Mouse (Mus musculus): ENCODE data around the gene Anxa4. TPM values are rescaled to one million over a fixed set of nuclear protein-coding genes. Genes with fewer than 3 reads are reported as not detected.

Gene Anxa4
- polyA plus RNA-seq, 1 experiment from 2014 or later = 6.1 TPM

DNA sequence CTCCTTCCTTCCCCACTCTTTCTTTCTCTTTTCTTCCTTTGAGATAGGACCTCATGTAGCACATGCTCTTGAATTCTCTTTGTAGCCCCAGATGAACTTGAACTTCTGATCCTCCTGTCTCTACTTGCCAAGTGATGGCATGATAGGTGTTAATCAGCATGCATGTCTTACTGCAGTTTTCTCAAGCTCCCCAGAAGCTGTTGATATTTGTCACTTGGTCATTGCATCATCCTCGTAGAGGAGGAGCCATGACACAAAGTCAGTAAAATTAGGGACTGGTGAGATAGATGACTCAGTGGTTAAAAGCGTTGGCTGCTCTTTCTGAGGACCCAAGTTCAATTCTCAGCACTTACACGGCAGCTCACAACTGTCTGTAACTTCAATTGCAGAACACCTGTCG lies 19.5 kb upstream of the Anxa4 start:
- no peak for ATAC-seq
- H3K27ac ChIP-seq (ENCODE audit: low read length) = no peak overlapping the region
- 64% methylated on average over 4 of the region's 4 CpGs for WGBS
- H3K9me3 ChIP-seq (ENCODE audit: control insufficient read depth, low read length) = no peaks in the 10 kb centered on the region
- H3K4me3 ChIP-seq (replicated peaks; ENCODE audit: low read length) = no peak overlapping the region
- no peak overlapping the region for H3K4me2 ChIP-seq (ENCODE audit: low read length)
- no peaks in the 10 kb centered on the region for H3K27me3 ChIP-seq (replicated peaks; ENCODE audit: control insufficient read depth, insufficient read depth, low read length)
- peaks cover 11% of the 10 kb centered on the region for H3K4me1 ChIP-seq (replicated peaks; ENCODE audit: control insufficient read depth, insufficient read depth, low read length)
- no peaks in the 10 kb centered on the region for H3K36me3 ChIP-seq (ENCODE audit: control insufficient read depth, insufficient read depth)
- H3K9ac ChIP-seq (replicated peaks; ENCODE audit: low read depth, low read length) = no peak overlapping the region

DNA sequence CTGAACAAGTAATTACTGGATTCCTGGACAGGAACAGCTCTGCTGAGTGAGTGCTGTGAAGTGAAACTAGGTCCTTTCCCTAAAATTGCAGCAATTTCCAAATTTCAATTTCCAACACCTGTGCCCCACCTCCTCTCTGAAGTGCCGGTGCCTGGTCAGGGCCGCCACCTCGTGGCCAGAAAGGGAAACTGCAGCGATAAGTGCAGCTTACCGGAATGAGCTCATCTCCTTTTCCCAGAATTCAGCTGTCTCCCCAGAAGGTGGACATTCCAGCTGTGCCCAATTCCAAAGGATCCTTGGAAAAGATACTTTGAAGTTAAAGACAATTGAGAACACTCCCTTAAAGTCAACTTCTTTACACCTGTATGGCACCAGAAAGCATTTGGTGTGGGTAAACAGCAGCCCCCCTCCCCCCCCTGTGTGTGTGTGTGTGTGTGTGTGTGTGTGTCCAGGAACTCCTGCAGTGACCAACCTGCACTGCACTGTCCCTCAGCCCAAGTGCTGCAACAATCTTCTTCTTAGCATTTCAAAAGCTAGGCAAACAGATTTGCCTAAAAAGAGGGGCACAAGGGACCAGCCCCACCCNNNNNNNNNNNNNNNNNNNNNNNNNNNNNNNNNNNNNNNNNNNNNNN lies 13.2 kb upstream of the Anxa4 start:
- peaks cover 7% of the 10 kb centered on the region for H3K4me1 ChIP-seq (replicated peaks; ENCODE audit: control insufficient read depth, insufficient read depth, low read length)
- no peak overlapping the region for H3K9ac ChIP-seq (replicated peaks; ENCODE audit: low read depth, low read length)
- WGBS = 3% methylated on average over 5 of the region's 5 CpGs
- ATAC-seq = no peak
- no peaks in the 10 kb centered on the region for H3K9me3 ChIP-seq (ENCODE audit: control insufficient read depth, low read length)
- H3K4me3 ChIP-seq (replicated peaks; ENCODE audit: low read length) = no peak overlapping the region
- H3K36me3 ChIP-seq (ENCODE audit: control insufficient read depth, insufficient read depth) = no peaks in the 10 kb centered on the region
- H3K27me3 ChIP-seq (replicated peaks; ENCODE audit: control insufficient read depth, insufficient read depth, low read length) = no peaks in the 10 kb centered on the region
- no peak overlapping the region for H3K27ac ChIP-seq (ENCODE audit: low read length)
- H3K4me2 ChIP-seq (ENCODE audit: low read length) = no peak overlapping the region

DNA sequence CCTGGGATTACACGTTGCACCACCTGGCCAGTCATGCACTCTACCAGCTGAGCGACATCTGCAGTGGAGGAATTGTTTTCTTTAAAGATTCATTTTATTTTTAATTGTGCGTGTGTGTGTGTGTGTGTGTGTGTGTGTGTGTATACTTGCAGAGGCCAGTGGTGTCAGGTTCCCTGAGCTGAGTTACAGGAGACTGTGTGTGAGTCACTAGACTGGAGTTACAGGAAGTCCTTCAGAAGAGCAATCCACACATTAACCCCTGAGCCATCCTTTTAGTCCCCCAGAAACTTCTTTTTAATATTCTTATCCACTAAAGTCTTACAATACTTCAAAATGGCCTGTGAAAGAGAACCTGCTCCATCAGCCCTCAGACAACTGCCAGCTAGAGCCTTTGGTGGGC lies 11.3 kb upstream of the Anxa4 start:
- Histone ChIP-seq H3K36me3 (ENCODE audit: control insufficient read depth, insufficient read depth) (no peaks in the 10 kb centered on the region), H3K4me1 (replicated peaks; ENCODE audit: control insufficient read depth, insufficient read depth, low read length) (peaks cover 3% of the 10 kb centered on the region), H3K4me3 (replicated peaks; ENCODE audit: low read length) (no peak overlapping the region), H3K9ac (replicated peaks; ENCODE audit: low read depth, low read length) (no peak overlapping the region), H3K9me3 (ENCODE audit: control insufficient read depth, low read length) (no peaks in the 10 kb centered on the region), H3K27me3 (replicated peaks; ENCODE audit: control insufficient read depth, insufficient read depth, low read length) (no peaks in the 10 kb centered on the region), H3K4me2 (ENCODE audit: low read length) (no peak overlapping the region), H3K27ac (ENCODE audit: low read length) (no peak overlapping the region)
- no peak for ATAC-seq
- 81% methylated on average over 3 of the region's 3 CpGs for WGBS

DNA sequence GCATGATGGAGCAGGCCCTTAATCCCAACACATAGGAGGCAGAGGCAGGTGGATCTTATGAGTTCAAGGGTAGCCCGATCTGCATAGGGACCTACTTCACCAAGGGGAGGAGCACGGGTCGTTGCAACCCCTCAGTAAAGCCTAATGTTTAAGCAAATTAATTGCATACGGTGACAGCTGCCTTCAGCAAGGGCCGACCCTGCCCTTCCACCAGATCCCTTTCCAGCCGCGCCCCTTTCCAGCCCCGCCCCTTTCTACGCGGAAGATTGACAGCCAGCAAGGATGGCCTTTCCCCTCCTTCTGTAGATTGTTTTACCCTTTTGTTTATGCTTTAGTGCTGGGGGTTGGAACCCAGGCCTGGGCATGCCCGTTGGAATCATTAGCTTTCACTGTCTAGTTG lies 8.0 kb upstream of the Anxa4 start:
- Histone ChIP-seq H3K27ac (ENCODE audit: low read length) (no peak overlapping the region), H3K4me2 (ENCODE audit: low read length) (no peak overlapping the region), H3K9ac (replicated peaks; ENCODE audit: low read depth, low read length) (no peak overlapping the region), H3K4me1 (replicated peaks; ENCODE audit: control insufficient read depth, insufficient read depth, low read length) (no peaks in the 10 kb centered on the region), H3K36me3 (ENCODE audit: control insufficient read depth, insufficient read depth) (no peaks in the 10 kb centered on the region), H3K4me3 (replicated peaks; ENCODE audit: low read length) (no peak overlapping the region), H3K9me3 (ENCODE audit: control insufficient read depth, low read length) (no peaks in the 10 kb centered on the region), H3K27me3 (replicated peaks; ENCODE audit: control insufficient read depth, insufficient read depth, low read length) (no peaks in the 10 kb centered on the region)
- WGBS = 49% methylated on average over 11 of the region's 11 CpGs
- no peak for ATAC-seq

DNA sequence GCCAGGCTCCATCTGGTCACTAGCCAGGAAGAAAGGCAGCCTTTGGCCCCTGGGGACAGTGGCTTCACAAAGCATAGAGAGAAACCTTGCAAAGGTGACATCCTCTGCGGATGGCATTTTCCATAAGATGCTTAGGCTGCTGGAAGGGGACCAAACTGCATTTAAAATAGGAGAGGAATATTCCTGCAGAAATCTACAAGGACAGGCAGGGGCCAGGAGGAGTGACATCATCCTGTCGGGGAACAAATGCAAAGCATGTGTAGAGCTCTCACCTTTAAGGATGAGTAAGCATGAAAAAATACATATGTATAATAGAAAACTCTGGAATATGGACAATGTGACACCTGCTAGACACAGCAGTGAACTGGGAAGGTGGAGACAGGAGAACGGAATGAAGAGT lies 7.1 kb upstream of the Anxa4 start:
- H3K36me3 ChIP-seq (ENCODE audit: control insufficient read depth, insufficient read depth) = no peaks in the 10 kb centered on the region
- H3K4me1 ChIP-seq (replicated peaks; ENCODE audit: control insufficient read depth, insufficient read depth, low read length) = no peaks in the 10 kb centered on the region
- no peak overlapping the region for H3K4me3 ChIP-seq (replicated peaks; ENCODE audit: low read length)
- 85% methylated on average over 3 of the region's 3 CpGs for WGBS
- no peaks in the 10 kb centered on the region for H3K9me3 ChIP-seq (ENCODE audit: control insufficient read depth, low read length)
- H3K27me3 ChIP-seq (replicated peaks; ENCODE audit: control insufficient read depth, insufficient read depth, low read length) = no peaks in the 10 kb centered on the region
- H3K27ac ChIP-seq (ENCODE audit: low read length) = no peak overlapping the region
- H3K4me2 ChIP-seq (ENCODE audit: low read length) = no peak overlapping the region
- no peak overlapping the region for H3K9ac ChIP-seq (replicated peaks; ENCODE audit: low read depth, low read length)
- no peak for ATAC-seq

DNA sequence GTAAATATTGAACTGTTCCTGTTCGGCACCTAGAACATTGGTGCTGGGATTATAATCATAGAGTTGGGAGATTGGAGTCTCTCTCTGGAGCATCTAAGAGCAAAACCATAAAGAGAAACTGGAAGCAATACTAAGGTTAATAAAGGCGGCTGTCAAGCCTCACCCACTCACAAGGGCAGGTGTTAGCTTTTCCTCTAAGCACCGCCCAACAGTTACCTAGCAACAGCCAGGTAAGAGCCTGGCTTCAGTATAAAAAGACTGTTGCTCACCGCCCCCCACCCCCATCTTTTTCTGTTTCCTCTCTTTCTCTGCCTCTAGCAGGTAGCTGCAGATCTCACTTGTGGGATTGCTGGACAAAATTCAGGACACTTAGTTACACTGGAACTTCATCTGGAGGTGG lies 4.1 kb upstream of the Anxa4 start:
- 61% methylated on average over 4 of the region's 4 CpGs for WGBS
- Histone ChIP-seq H3K4me1 (replicated peaks; ENCODE audit: control insufficient read depth, insufficient read depth, low read length) (peaks cover 12% of the 10 kb centered on the region), H3K27me3 (replicated peaks; ENCODE audit: control insufficient read depth, insufficient read depth, low read length) (peaks cover 8% of the 10 kb centered on the region; the same call in 1 of the 2 replicates), H3K36me3 (ENCODE audit: control insufficient read depth, insufficient read depth) (no peaks in the 10 kb centered on the region), H3K27ac (ENCODE audit: low read length) (no peak overlapping the region), H3K4me3 (replicated peaks; ENCODE audit: low read length) (no peak overlapping the region), H3K4me2 (ENCODE audit: low read length) (no peak overlapping the region), H3K9me3 (ENCODE audit: control insufficient read depth, low read length) (no peaks in the 10 kb centered on the region), H3K9ac (replicated peaks; ENCODE audit: low read depth, low read length) (no peak overlapping the region)
- no peak for ATAC-seq

DNA sequence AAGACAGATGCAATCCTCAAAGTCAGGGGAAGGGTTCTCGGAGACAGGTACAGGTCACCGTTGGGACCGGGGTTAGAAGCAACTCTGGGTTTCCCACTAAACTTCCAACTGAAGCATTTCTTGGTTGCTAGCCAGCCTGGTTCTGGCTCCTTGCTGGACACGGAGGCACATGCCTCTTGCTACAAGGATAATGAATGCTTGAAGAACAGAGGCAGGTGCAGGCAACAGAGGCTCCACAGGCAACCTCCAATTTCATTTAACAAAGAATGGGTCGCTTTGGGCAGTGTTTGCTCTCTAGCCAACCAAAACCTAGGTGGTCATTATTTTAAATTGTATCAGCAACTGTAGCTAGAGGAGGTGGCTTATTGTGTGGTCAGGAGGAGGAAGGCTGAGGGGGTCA lies 573 bp upstream of the Anxa4 start:
- no peak overlapping the region for H3K4me2 ChIP-seq (ENCODE audit: low read length)
- H3K4me1 ChIP-seq (replicated peaks; ENCODE audit: control insufficient read depth, insufficient read depth, low read length) = peaks cover 12% of the 10 kb centered on the region
- ATAC-seq = no peak
- H3K9me3 ChIP-seq (ENCODE audit: control insufficient read depth, low read length) = no peaks in the 10 kb centered on the region
- H3K36me3 ChIP-seq (ENCODE audit: control insufficient read depth, insufficient read depth) = no peaks in the 10 kb centered on the region
- WGBS = 39% methylated on average over 5 of the region's 5 CpGs
- peaks cover 14% of the 10 kb centered on the region; the same call in 1 of the 2 replicates for H3K27me3 ChIP-seq (replicated peaks; ENCODE audit: control insufficient read depth, insufficient read depth, low read length)
- no peak overlapping the region for H3K4me3 ChIP-seq (replicated peaks; ENCODE audit: low read length)
- H3K27ac ChIP-seq (ENCODE audit: low read length) = no peak overlapping the region
- no peak overlapping the region for H3K9ac ChIP-seq (replicated peaks; ENCODE audit: low read depth, low read length)

DNA sequence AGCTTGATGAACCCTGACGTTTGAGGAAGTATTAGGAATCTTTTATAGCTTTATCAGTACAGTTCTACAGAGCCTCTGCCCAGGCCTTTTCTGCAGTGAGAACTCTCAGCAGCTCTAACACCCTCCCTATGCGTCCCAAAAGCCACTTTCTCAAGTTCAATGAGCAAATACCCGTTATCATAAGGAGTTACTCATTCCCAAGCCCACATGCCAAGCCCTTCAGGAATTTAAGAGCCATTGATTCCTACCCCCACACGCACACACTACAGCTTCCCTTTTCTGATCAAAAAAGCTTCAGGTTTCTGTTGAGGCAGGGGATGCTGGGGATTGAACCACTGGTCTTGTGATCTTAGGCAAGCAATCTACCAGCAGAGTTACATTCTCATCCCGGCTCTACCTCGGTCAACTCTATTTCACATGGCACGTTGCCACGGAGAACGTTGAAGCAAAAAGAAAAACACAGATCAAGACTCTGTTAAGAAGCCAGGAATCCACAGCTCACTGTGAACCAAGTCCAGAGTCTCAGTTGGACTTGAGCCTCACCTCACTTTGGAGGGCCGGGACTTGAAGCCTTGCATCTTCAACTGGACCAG lies 2.9 kb downstream of the Anxa4 start:
- no peak overlapping the region for H3K27ac ChIP-seq (ENCODE audit: low read length)
- peaks cover 14% of the 10 kb centered on the region; the same call in 1 of the 2 replicates for H3K27me3 ChIP-seq (replicated peaks; ENCODE audit: control insufficient read depth, insufficient read depth, low read length)
- H3K9ac ChIP-seq (replicated peaks; ENCODE audit: low read depth, low read length) = no peak overlapping the region
- WGBS = 88% methylated on average over 10 of the region's 10 CpGs
- H3K9me3 ChIP-seq (ENCODE audit: control insufficient read depth, low read length) = no peaks in the 10 kb centered on the region
- no peak for ATAC-seq
- no peak overlapping the region for H3K4me3 ChIP-seq (replicated peaks; ENCODE audit: low read length)
- H3K4me1 ChIP-seq (replicated peaks; ENCODE audit: control insufficient read depth, insufficient read depth, low read length) = peaks cover 12% of the 10 kb centered on the region
- no peak overlapping the region for H3K4me2 ChIP-seq (ENCODE audit: low read length)
- no peaks in the 10 kb centered on the region for H3K36me3 ChIP-seq (ENCODE audit: control insufficient read depth, insufficient read depth)

DNA sequence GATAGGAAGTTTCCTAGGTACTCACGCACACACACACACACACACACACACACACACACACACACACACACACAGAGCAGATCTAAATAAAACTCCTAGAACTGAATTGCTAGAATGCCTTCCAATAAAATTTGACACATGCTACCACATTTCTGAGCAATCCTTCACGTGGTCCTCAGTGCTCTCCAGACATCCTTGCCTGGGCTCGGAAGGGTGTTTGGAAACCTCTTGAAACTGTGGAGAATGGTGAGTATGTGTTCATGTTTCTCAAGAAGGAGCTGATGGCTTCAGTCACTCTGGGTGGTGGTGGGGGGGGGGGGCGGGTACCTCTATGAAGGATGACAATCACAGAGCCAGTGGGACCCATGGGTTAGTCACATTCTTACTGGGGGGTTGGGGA lies 5.1 kb downstream of the Anxa4 start:
- Histone ChIP-seq H3K9ac (replicated peaks; ENCODE audit: low read depth, low read length) (no peak overlapping the region), H3K27me3 (replicated peaks; ENCODE audit: control insufficient read depth, insufficient read depth, low read length) (peaks cover 12% of the 10 kb centered on the region; the same call in 1 of the 2 replicates), H3K36me3 (ENCODE audit: control insufficient read depth, insufficient read depth) (no peaks in the 10 kb centered on the region), H3K4me1 (replicated peaks; ENCODE audit: control insufficient read depth, insufficient read depth, low read length) (peaks cover 8% of the 10 kb centered on the region), H3K4me3 (replicated peaks; ENCODE audit: low read length) (no peak overlapping the region), H3K27ac (ENCODE audit: low read length) (no peak overlapping the region), H3K9me3 (ENCODE audit: control insufficient read depth, low read length) (no peaks in the 10 kb centered on the region), H3K4me2 (ENCODE audit: low read length) (no peak overlapping the region)
- WGBS = 90% methylated on average over 4 of the region's 4 CpGs
- no peak for ATAC-seq

Measured in forebrain, embryonic 16.5 days (tissue).